Mouse (Mus musculus): Measurements from ENCODE around the gene Gm11985.

Gene Gm11985

DNA sequence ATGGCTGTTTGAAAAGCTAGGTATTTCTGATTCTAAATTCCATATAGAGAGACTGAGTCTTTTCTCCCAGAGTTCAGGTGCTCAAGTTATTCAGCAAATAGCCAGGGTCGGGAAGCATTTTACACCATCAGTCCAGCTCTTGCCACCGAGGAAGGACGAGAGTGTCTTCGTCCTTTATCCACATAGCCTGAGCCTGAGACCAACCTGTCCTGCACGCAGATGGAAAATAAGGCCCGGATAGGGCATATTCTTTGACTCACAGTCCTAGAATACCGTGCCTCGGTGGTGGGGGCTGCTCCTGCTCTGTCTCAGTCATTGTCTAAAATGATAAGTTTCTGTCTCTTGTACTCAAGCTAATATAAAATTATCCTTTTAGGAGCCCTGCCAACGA, 12.0 kb upstream of the Gm11985 start:
- DNase-seq (ENCODE audit: low spot score in 2 of 2): no peak

DNA sequence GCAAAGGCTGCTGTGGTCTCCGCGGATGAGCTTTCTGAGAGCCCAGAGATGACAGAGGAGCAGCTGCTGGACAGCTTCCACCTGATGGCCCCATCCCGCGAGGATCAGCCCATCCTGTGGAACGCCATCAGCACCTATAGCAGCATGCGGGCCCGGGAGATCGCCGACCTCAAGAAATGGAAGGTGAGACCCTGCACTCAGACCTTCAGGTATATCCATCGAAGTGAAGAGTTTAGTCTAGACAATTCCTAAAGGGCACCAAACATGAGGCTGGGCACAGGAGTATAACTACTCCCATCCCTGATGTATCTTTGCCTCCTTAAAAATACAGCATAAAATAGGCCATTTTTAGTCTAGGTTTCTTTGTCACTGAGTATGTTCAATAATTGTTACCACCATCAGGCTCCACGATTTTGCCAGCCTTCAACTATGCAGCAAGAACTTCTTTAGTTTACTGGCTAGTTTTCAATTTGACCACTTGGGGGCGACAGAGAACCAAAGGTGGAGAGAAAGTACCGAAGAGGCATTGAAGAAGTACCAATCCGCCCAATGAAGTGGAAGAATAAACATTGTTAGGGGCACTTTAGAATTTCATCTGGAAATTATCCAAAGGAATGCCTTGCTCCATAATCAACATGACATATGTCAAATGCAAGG, 11.5 kb upstream of the Gm11985 start:
- no peak for DNase-seq (ENCODE audit: low spot score in 2 of 2)

DNA sequence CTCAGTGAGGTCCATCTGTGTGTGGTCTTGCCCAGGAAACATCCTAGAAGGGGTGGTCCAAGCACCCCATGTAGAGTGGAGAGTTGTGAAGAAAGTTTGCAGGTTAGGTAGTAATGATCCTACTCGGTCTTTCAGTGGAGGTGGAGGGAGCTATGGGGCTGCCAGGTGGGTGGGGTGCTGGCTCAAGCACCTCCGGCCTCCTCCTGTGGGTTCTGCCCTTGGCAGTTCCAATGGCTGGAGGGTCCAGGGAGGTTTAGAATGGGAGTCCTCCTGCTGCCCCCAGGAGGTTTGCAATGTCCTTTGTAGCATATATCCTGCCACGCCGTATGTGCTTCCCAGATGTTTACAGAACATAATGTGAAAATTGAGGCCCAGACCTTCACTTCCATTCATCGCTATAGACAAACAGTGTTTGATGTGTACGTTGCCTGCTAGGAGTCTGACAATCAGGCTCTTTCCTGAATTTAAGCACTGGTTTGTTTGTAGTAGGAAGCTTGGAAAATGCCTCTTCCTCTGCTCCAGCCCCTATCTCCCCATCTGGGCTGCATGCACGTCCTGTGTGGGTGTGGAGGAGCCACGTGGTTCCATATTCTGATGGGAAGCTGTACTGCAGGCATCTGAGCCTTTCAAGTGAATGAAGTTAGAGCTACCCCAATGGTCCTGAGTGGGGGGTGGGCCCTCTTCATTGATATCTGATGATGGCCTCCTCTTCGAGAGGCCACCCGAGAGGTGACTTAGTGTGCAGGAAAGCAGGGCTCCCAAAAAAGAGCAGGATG, 10.3 kb upstream of the Gm11985 start:
- DNase-seq (ENCODE audit: low spot score in 2 of 2): no peak

DNA sequence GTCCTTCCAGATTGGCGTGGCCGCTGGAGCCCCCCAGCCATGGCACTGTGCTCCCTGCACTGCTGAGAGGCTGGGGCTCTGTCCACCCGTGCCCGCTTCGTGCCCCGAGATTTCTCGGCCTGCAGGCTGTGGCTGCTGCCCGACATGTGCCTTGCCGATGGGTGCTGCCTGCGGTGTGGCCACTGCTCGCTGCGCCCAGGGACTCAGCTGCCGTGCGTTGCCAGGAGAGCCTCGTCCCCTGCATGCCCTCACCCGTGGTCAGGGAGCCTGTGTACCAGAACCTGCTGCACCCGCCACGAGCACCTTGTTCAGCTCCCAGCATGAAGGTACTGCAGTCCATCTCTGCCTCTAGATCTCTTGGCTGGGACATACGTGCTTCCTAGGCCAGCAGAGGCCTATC, 9.6 kb upstream of the Gm11985 start:
- no peak for DNase-seq (ENCODE audit: low spot score in 2 of 2)

DNA sequence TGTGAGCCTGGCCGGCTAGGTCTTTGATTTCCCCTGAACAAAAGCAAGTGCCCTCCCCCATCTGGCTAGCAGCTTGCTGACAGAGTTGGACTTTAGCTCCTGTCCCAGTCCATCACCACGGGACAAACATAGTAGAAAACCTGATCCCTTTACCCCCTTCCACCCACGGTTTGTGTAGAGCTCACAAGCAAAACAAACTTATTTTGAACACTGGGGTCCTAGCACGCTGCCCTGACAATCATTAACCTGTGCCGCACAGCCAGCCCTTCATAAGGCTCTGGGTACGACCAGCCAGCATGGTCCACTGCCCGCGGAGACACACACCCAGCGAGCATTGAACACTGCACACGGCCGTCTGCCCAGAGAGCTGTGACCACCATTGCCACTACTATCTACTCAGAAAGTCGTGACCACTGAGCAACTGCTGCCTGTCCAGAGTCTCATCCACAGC, 9.1 kb upstream of the Gm11985 start, which contains the start of gene Igfbp1:
Gene Igfbp1 (plus strand): TSS at position 292 of the 451 bp plus-strand sequence.
- no peak for DNase-seq (ENCODE audit: low spot score in 2 of 2)

DNA sequence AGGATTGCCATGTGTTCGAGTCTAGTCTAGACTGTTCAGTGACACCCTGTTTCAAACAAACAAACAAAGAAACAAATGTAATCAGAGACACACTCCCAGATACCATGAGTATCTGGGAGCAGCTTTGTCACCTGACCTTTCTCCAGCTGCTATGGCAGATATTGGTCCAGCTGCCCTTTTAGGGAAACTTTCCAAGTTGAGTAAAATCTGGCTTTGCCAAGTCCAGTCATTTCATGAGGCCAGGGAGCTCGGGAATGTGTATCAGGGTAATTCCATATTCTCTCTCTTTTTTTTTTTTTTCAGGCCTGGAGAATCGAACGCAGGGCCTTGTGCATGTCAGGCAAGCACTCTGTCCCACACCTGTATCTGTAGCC, 6.9 kb upstream of the Gm11985 start:
- DNase-seq (ENCODE audit: low spot score in 2 of 2): no peak

DNA sequence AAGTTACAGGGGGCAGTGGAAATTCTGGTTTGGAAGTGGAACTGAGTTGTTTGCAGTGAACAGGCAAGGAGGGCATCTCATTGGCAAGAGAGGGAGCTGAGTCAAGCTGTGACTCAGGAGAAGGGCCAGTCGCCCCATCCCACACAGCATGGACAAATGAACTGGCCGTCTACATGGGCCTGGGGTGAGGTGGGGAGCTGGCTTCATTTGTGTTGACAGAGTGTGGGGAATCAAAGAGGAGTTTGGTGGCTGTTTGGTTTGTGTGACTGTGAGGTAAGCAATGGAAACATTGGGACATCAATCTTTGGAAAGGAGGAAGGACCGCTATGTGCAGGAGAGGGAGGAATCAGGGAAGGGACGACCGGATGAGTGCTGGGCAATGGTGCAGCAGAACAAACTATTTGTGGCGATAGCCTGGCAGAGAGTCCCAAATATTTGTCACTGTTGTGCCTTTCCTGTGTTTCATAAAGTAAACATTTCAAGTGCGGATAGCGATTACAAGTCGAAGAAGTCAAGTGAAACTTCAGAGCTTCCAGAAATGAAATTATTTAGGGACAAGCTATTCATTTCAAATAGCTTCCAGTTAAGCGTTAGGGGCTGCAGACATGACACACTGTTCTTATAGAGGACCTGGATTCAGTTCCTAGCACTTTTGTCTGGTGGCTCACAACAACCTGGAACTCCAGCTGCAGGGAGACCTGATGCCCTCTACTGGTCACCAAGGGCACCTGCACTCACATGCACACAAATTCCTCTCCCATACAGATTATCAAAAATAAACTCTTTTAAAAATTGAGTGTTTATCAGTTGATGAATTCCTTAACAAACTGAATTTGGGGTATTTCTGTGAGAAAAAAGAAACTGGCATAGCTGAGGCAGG, 6.3 kb upstream of the Gm11985 start:
- DNase-seq (ENCODE audit: low spot score in 2 of 2): no peak

DNA sequence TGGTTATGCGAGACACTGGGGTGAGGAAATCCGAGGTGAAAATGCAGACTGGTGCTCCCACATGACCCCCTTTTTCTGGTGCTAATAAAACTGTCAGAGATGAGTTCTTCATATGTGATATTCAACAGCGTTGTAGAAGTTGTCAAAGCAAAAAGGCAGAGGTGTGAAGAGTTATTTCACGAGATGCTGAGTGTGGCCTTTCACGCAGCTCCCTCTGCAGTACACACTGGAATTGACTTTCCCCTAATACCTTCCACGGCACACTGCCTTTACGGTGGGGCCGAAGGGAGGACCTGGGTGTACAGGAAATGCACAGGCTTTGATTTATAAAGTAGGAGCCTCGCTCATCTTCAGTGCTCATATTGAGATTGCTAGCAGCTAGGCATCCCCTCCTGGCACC, 4.8 kb upstream of the Gm11985 start:
- DNase-seq (ENCODE audit: low spot score in 2 of 2): no peak

DNA sequence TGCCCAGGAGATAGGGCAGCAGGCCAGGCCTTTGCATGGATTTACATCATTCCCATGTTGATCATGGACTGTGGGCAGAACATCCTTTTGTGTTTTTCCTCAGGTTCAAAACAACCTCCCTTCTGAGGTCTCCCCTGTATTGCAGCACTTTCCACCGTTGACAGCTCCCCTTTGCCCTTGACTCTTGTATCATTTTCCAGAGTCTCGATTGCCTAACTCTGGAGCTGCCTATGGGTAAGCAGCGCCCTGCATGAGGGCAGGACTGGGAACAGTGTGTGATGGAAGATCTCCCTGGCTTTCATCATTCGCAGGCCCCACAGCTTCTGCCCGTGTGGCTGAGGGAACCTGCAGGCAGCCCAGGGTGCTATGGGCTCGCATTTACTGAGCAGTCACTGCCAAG, 4.3 kb upstream of the Gm11985 start:
- DNase-seq (ENCODE audit: low spot score in 2 of 2): no peak

DNA sequence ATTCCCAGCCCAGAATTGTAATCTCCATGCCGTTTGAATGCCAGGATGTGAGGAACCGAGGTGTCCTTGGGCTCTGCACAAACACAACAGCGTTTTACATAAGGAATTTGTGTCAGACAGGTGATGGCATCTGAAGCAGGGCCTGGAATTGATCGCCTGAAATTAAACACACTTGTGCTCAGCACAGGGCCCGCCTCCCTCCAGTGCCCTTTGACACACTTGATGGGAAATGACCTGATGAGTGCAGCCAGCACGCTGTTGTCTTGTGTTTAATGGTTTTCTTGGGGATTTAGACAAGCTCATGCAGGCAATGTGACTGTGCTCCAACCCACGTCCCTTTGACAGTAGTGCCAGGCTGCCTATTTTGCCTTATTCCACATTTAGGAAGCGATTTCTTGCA, 897 bp downstream of the Gm11985 start:
- DNase-seq (ENCODE audit: low spot score in 2 of 2): no peak

DNA sequence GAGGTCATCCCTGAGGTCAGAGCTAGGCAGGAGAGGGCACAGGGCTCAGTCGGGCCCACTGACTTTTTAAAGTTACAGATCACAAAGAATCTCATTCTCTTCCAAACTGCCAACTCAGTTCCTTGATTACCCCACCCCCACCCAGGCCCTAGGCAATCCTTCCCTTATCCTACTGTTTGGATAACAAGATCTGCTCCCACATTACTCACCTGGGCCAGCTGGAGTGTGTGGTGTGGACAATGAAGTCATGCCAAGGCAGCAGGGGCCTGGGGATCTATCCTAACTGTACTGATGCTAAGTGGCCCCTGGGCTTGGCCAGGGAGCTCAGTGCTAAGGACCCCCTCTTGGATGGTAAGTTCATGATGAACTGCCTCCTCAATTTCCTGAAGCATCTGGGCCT, 3.9 kb downstream of the Gm11985 start:
- DNase-seq (ENCODE audit: low spot score in 2 of 2): no peak

DNA sequence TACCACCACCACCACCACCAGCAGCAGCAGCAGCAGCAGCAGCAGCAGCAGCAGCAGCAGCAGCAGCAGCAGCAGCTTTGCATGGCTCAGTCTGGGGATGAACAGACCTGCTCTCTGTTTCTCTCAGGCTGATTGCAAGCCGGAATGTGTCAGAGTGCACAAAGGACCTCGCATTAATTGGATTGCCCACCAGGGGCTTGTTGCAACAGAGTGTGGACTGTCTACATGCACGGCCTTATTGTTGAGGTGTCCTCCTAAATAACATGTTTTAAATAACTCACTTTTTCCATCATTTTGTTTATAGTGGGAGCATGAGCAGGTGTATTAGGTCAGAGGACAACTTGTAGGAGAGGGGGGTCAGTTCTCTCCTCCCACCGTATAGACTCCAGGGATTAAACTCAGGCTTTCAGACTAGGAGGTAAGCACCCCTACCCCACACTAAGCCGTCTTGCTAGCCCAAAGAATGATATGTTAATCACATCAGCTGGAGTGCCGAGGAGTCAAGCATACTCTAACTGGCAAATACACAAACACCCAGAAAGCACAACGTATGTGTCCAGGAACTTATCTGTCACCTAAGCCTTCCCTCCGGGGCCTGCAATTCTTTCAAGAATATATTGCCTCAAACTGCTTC, 5.8 kb downstream of the Gm11985 start:
- DNase-seq (ENCODE audit: low spot score in 2 of 2): no peak

DNA sequence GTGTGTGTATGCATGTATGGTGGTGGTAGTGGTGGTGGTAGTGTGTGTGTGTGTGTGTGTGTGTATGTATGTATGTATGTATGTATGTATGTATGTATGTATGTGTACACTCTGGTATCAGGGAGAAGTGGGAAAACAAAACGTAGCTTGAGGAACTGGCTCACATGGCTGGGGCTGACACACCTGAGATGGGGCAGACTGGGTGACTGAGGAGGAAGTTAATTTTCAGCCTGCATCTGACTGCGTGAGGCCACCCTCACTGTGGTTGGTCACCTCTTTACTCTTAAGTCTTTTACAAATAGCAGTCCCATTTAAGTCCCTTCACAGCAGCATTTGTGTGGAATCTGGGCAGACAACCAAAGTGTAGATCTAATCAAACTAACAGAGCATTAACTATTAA, 9.1 kb downstream of the Gm11985 start:
- no peak for DNase-seq (ENCODE audit: low spot score in 2 of 2)

DNA sequence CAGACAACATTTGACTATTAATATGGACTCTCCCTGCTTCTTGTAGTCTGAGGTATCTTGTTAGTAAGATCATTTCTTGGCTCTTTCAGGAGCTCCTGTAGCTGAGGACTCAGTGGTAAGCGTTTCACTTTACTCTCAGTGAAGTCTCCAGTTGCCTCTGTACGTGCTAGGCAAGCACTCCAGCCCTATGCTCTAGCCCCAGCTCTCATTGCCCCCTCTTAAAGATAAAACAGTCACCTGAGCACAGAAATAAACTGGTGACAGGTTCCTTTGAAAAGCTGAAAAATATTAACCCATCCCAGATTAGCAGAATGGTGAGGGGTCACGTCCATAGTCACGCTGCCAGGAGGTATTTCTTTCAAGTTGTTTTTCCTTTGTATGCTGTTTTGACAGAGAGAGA, 9.6 kb downstream of the Gm11985 start:
- no peak for DNase-seq (ENCODE audit: low spot score in 2 of 2)

DNA sequence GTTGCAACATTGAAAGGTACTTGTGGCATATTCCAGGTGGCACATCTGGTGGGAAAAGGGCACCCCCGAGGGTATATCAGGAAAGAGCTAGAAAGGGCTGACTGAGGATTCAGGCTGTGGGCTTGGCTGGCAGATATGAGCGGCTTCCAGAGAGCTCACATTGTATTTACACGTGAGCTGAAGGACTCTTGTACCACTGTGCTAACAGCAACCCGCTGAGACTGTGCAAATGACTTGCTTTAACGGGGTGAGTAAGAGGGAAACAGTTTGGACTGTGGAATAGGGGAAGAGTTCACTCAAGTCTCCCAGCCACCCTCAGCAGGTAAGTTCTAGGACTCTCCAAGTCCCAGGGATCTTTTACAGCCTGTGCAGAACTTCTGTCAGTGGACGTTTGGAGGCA, 14.7 kb downstream of the Gm11985 start:
- DNase-seq (ENCODE audit: low spot score in 2 of 2): no peak

DNA sequence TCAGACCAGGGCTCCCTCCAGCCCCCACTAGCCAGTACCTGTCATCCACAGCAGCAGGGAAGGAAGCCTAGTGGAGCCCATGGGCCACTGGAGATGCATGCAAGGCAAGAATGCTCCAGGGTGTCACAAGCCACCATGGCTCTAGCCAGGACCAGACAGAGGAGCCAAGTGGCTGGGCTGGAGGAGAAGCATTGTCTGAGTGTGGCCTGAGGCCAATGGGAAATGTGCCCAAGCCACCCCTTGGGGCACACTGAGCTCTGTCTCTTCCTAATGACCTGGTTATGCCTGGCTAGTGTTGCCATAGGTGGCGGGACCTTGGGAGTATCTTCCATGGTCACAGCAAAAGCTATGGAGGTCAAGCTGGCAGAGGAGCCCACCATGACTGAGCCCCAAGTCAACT, 18.7 kb downstream of the Gm11985 start:
- DNase-seq (ENCODE audit: low spot score in 2 of 2): no peak

DNA sequence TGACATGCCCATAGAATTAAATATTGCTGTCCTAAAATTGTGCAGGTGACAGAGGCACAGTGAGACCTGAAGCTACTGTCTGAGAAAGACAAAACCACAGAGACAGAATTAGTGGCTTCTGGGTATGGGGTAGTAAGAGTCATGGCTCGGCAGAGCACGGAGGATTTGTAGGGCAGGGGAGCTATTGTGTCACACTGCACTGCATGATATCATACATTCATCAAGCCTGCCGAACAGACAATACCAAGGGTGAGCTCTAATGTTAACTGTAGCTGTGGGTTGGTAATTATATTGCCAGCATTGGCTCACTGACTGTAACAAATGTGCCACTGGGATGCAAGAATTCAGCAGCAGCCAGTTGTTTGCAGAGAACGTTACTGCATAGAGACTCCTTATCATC, 24.0 kb downstream of the Gm11985 start:
- no peak for DNase-seq (ENCODE audit: low spot score in 2 of 2)

DNA sequence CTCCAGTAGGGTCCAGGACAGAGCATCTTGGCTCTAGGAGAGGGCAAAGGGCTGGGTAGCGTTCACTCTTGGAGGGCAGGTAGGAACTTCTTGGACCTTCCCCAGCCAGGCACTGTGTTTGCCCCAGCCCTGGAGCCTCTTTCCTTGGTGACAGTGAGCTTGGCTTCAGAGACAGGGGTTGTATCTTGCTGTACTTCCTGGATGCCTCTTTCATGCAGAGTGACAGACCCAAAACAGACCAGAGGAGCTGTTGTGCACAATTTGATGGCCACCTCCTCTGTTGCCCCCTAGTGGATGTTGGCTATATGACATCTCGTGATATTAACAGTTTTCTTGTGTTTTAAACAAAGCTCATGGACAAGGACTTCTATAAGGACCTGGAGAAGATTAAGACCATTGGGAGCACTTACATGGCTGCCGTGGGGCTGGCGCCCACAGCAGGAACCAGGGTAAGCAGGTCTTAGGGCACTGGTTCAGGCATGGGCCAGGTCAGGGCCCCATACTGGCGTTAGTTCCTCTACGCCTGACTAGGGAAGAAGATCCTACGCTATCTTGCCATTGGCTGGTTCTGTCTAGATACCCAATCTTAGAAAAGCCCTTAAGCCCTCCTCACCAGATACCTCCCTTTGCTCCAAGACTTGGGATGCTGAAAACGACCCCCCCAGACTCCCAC, 26.7 kb downstream of the Gm11985 start:
- DNase-seq (ENCODE audit: low spot score in 2 of 2): no peak

DNA sequence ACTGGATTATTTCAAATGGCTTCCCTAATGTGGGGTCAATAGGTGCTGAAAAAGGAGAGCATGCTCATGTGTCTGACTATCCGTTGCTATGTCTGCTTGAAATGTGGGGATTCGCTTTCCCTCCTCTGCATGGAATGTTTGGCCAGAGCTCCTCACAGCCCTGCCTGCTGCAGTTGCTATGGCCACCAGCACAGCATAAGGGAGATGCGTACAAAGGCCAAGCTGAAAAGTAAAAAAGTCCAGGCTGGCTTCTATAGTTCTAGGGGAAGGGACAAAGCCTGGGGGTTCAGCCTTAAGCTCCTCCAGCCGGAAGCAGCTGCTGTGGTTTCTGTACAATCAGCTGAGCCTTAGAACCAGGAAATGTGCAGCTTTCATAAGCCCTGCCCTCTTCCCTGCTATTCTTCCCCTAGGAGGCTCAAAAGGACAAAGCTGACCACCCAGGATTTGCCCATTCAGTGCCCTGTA, 27.7 kb downstream of the Gm11985 start:
- no peak for DNase-seq (ENCODE audit: low spot score in 2 of 2)

DNA sequence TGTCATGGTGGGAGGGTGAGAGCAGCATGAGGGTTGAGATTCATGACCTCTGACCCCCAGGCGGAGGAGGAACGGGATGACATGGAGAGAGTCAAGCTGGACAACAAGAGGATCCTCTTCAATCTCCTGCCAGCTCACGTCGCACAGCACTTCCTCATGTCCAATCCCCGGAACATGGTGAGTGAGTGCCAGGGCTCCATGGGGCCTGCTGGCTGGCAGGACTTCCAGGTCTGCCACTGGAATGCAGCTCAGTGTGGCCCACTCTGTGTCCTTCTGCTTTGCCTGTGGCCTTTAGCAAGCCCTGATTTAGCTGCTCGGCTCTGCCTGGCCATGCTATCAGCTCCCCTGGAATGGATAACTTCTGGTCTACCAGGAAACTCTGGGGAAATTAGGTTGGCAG, 28.2 kb downstream of the Gm11985 start:
- no peak for DNase-seq (ENCODE audit: low spot score in 2 of 2)

DNA sequence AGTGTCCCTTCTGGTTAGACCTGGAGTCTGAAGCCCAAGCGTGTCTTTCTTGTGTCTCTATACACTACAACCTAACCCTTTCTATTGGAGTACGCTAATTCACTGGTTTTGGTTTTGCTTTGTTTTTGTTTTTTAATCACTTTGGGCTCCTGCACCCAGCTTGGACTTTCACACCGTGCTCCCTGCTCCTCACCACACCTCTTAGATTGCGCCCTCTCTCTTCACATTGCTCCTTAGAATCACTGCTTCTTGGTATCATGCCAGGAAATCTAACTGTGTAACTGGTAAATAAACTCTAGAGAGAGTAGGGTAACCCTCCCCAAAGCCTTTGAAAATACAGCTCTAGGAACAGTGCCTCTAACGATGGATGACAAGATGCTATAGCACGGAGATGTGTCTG, 30.2 kb downstream of the Gm11985 start:
- DNase-seq (ENCODE audit: low spot score in 2 of 2): no peak

Data from urinary bladder, adult 18-20 months (tissue).